Mouse (Mus musculus) bone marrow, adult 2 months (tissue): ENCODE results near the gene 3110009E18Rik.

Experiments used
- CTCF ChIP-seq: fragments of 200-500 bp; IDR thresholded peaks from 2 replicates; pipeline ENCODE4 v1.5.1; 2011; ENCODE audit warnings: low read length, control low read depth; ENCODE audit not compliant: control insufficient read depth, insufficient read depth
- POLR2A ChIP-seq: fragments of 200-500 bp; IDR thresholded peaks from 2 replicates; pipeline ENCODE4 v1.6.1; 2011; ENCODE audit warnings: low read depth, mild to moderate bottlenecking, control low read depth, low read length, borderline replicate concordance; ENCODE audit not compliant: control insufficient read depth

GRCm38 (mm10) chr1:120196724-120197123, 75.7 kb downstream of the 3110009E18Rik start:
- no peak for TF ChIP-seq CTCF
- no peak for TF ChIP-seq POLR2A
